Mouse (Mus musculus) monocyte, adult 5-6 weeks (primary cell): ENCODE data around the gene Sipa1l1. TPM values are rescaled to one million over a fixed set of nuclear protein-coding genes. Genes with fewer than 3 reads are reported as not detected.
A peak's percentile ranks its signal among the peaks of the same experiment; 100 is the strongest.
"Not testable (repeated sequence)": the region's sequence is repeated elsewhere in the genome, so short reads cannot be mapped to it uniquely, and the experiment has no call there.

Source experiments
- ATAC-seq: fragments of 153-309, 156-312 bp; replicated peaks from 2 replicates; pipeline ENCODE4 v1.8.0; 2017; ENCODE audit warnings: mild to moderate bottlenecking; ENCODE audit not compliant: low TSS enrichment, insufficient number of reproducible peaks, severe bottlenecking, poor library complexity, low FRiP score
- total RNA-seq: library from RNA; stranded (forward); fragments of 200-1000, 200-491, 200-594 nt; gene quantifications from 3 replicates; pipeline ENCODE4 v1.2.3, GENCODE M21; 2017

Sipa1l1 gene
- total RNA-seq, 1 experiment from 2014 or later, result 44.5 TPM

- ATAC-seq, result no peak
Measured at GRCm38 (mm10) chr12:82170461-82171279, 1.6 kb downstream of the Sipa1l1 start.

- no peak for ATAC-seq
Measured at GRCm38 (mm10) chr12:82171591-82171990, 2.5 kb downstream of the Sipa1l1 start.

GRCm38 (mm10) chr12:82173623-82174022 is 4.5 kb downstream of the Sipa1l1 start:
- no peak for ATAC-seq

- ATAC-seq, result no peak
Measured at GRCm38 (mm10) chr12:82175709-82176108, 6.6 kb downstream of the Sipa1l1 start.

- no peak for ATAC-seq
Measured at GRCm38 (mm10) chr12:82178636-82179035, 9.5 kb downstream of the Sipa1l1 start.

- peak; percentile 56; the same call in 1 of the 2 replicates for ATAC-seq
Measured at GRCm38 (mm10) chr12:82179626-82180025, 10.5 kb downstream of the Sipa1l1 start.

- ATAC-seq, result not testable (repeated sequence)
Measured at GRCm38 (mm10) chr12:82186156-82186555, 17.0 kb downstream of the Sipa1l1 start.

GRCm38 (mm10) chr12:82186740-82187139 is 17.6 kb downstream of the Sipa1l1 start:
- no peak for ATAC-seq

GRCm38 (mm10) chr12:82187178-82187839 is 18.2 kb downstream of the Sipa1l1 start:
- ATAC-seq, result no peak

GRCm38 (mm10) chr12:82188321-82189075 is 19.4 kb downstream of the Sipa1l1 start:
- no peak for ATAC-seq

- ATAC-seq, result no peak
Measured at GRCm38 (mm10) chr12:82189076-82189675, 20.1 kb downstream of the Sipa1l1 start.

GRCm38 (mm10) chr12:82189715-82190581 is 20.8 kb downstream of the Sipa1l1 start:
- peak; percentile 66 for ATAC-seq

GRCm38 (mm10) chr12:82190582-82190965 is 21.5 kb downstream of the Sipa1l1 start:
- no peak for ATAC-seq

GRCm38 (mm10) chr12:82191686-82192085 is 22.6 kb downstream of the Sipa1l1 start:
- ATAC-seq, result no peak

- ATAC-seq, result no peak
Measured at GRCm38 (mm10) chr12:82192641-82193054, 23.5 kb downstream of the Sipa1l1 start.

GRCm38 (mm10) chr12:82193476-82193875 is 24.4 kb downstream of the Sipa1l1 start:
- no peak for ATAC-seq

GRCm38 (mm10) chr12:82194919-82195318 is 25.8 kb downstream of the Sipa1l1 start:
- no peak for ATAC-seq

- ATAC-seq, result no peak
Measured at GRCm38 (mm10) chr12:82196213-82196612, 27.1 kb downstream of the Sipa1l1 start.
